Mouse (Mus musculus): ENCODE data around the gene Sprn. TPM values are rescaled to one million over a fixed set of nuclear protein-coding genes. Genes with fewer than 3 reads are reported as not detected.

Sprn gene
- polyA plus RNA-seq (2012; rRNA removed) = 8.6 and 9.2 TPM in 2 replicates

DNA sequence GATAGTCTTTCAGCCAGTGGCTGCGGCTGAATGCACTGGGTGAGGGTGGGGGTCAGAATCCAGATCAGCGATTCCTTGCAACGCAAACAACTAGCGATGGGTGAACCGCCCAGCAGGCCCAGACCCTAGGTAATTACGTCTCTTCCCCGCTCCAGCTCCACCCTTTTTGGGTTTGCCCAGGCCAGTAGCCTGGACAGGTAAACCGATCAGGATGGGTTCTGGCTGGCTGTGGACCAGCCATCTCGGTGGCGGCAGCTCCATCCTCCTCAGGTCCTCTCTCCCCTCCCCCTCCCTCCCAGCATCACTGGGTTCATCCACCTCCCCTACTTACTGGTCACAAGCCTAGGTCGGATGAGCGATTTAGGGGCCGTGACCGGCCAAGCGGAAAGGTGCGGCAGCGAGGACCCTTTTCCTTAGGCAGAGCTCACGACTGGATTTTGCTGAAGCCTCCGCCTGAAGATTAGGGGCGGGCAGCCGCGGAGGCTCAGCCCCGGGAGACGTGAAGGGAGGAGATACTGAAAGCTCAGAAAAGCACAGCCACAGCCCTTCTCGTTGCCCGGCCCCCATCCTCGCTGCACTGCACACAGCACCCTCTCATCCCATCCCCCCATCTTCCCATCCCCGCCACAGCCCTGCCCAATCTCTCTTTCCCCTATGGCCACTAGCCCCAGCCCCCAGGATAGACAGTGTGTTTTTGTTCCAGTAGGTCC, at the start of gene Sprn:
Gene Sprn, minus strand, starts transcription at position 660 of the 710 bp plus-strand sequence.

DNA sequence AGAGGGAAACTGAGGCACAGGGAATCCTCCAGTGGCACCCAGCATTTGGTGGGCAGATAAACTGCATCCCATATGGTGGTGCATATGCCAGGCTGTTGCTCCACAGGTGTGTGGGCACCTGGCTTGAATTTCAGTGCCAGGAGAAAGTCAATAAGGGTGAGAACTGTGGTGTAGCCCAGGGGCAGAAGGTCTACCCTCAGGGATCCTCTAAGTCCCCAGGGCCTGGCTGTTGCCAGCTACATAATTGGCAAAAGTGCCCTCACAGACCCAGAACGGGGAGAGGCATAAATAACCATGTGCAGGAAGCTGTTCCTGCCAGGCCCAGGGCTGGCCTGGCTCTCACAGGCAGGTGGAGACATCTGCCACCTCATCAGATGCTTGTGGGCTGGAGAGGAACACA, 18.3 kb upstream of the Sprn start, which contains the start of gene Olfr523:
Gene Olfr523, plus strand, starts transcription at position 282 of the 400 bp plus-strand sequence.

GRCm38 (mm10) chr7:140164664-140165063, 10.0 kb upstream of the Sprn start, which contains the start of gene Olfr522:
TSS of gene Olfr522 (minus strand) at chr7:140164764.

DNA sequence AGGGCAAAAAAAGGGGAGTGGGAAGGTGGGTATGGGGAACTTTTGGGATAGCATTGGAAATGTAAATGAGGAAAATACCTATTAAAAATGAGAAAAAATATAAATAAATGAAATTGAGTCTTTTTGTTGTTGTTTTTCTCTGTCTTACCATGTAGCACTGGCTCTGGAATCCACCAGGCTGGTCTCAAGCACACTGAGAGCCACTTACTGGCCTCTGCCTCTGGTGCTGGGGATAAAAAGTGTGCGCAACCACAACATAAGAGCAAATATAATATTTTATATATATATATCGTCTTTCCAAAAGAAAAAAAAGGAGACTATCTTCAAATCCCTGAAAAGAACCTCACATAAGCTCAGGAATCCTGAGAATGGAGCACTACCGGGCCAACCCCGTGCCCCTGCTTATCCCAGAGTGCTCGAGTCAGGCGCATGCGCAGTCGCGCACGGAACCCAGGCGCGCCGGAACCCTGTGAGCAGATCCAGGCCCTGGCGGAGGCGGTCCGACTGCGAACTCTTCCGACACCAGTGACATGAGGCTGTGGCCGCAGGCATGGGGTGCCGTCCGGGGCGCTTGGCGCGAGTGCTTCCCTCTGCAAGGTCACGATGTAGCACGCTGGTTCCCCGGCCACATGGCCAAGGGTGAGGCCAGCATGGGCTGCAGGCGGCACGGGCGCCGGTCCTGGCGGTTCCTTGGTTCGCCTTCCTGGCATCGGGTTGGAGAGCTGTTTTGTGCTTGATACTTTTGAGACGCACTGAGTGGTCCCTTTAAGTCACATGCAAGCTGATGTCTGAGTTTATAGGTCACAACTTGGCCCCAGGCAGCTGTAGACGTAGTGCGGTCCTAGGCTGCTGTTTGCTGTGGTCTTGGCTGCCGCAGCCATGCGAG, 17.3 kb downstream of the Sprn start, which contains the start of gene Mtg1:
Gene Mtg1, plus strand, starts transcription at position 430 of the 886 bp plus-strand sequence.

DNA sequence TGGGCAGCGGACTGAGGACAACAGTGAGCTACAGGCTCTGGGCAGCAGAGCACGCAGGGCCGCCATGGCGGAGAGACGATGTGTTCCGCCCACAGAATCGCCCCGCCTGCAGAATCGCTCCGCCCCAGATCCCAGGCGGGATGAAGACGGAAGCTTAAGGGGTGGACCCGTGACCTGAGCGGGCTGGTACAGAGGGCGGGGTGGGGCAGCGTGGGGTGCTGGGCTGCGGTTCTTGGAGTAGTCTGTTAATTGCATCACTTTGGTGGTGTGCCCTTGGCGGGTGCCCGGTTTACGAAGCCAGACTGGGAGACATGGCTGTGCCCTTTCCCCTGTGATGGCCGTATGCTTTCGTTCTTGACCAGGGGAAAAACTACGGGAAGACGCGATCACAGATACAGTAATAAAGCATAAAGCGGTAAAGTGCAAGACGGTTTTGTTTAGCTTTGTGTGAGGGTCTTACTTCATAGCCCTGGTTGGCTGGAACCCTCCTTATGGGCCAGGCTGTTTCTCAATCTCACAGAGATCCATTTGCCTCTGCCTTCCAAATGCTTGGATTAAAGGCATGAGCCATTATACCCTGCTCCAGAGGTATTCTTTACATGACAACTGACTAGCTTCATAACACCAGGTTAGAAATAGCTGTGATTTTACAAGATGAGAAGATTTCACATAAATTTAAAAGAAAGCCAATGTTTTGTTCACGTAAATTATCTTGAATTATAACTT, 38.2 kb downstream of the Sprn start, which contains the start of gene Echs1:
Gene Echs1, minus strand, starts transcription at position 148 of the 726 bp plus-strand sequence.

DNA sequence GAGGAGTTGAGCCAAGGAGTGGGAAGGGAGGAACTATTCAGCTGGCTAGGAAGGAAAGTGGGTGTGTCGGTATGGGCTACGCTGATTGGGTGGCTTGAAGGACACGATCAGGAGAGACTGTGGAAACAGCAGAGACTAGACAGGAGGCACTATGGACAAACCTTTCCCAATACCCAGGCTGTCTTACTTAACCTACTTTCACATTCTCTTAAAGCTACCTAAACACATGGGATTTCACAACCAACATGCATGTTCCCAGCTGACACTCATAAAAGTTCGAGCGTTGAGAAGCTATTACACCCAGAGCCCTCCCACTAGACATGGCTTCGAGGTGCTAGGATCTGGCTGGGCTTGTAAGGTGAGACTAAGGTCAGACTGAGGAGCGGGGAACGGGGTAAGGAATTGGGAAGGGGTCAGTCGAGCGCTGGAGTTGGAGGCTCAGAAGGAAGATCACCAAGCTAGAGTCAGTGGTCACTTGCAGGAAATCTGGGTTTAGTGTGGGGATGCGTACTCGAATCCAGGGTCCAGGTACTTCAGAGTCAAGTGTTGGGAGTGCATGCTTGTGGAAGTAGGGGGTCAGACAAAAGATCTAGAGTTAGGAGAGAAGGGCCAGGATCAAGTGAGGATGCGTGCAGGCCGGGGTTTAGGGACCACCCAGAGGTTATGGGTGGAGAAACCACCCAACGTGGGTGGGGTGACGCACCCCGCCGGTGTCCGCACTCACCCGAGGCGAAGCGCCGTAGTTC, 38.9 kb downstream of the Sprn start, which contains the start of gene Paox:
Gene Paox, plus strand, starts transcription at position 217 of the 746 bp plus-strand sequence.

DNA sequence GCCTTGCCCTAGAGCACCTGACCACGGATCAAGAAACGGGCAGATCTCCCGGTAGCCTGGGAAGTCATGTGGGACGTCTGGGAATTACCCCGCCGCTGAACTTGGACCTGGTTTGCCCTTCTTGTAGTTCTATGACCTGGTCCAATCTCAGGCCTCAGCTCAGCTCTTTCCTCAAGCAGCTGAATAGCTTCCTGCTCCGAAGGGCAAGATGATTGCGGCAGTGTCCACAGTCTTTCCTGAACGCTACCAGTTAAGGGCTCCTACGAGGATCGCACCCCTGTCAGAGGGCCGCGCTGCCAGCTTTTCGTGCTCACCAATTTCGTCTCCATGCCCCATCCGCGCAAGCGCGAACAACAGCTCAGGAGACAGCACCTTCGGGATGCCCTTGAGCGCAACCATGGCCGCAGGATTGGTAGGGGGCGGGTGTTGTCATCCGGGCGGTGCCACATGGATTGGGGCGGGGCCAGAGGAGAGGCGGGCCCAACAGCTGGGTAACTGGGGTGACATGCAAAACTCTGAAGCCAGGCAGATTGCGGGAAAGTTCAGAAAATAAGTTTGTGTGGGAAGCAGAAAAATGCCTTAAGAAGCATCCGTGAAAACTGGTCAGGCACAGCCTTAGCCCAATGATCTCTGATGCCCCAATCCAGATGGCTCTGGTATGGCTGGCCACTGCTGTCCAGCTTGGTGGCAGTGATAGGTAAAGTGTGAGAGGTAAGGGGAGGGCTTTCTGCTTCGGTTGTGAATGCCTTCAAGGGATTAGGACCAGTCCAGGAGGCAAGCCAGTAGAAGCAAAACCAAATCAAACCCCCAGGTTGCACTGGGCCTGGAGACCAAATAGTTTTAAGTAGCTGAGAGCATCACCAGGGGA, 52.5 kb downstream of the Sprn start, which contains the start of gene Fuom:
Gene Fuom, minus strand, starts transcription at position 449 of the 868 bp plus-strand sequence.

Other genes with a start within 250 kb of the Sprn start
- 0.08 TPM in 1 of 2 replicates, not detected in the other for gene Utf1, start 211.1 kb downstream of the Sprn start, polyA plus RNA-seq (2012; rRNA removed)
- gene 6430531B16Rik, start 176.1 kb downstream of the Sprn start, polyA plus RNA-seq (2012; rRNA removed) = 0.63 and 0.80 TPM in 2 replicates
- 10.7 and 11.6 TPM in 2 replicates for gene Adam8, start 162.3 kb downstream of the Sprn start, polyA plus RNA-seq (2012; rRNA removed)
- gene Zfp511, start 118.5 kb downstream of the Sprn start, polyA plus RNA-seq (2012; rRNA removed) = 80.8 and 92.4 TPM in 2 replicates
- gene Tubgcp2, start 118.2 kb downstream of the Sprn start, polyA plus RNA-seq (2012; rRNA removed) = 68.6 and 73.6 TPM in 2 replicates
- 1.9 and 3.0 TPM in 2 replicates for gene Msx3, start 105.8 kb downstream of the Sprn start, polyA plus RNA-seq (2012; rRNA removed)
- gene Caly, start 72.3 kb downstream of the Sprn start, polyA plus RNA-seq (2012; rRNA removed) = 107 and 113 TPM in 2 replicates
- 0.20 and 0.40 TPM in 2 replicates for gene Prap1, start 61.5 kb downstream of the Sprn start, polyA plus RNA-seq (2012; rRNA removed)
- gene Fuom, start 52.4 kb downstream of the Sprn start, polyA plus RNA-seq (2012; rRNA removed) = 22.9 and 26.7 TPM in 2 replicates
- gene Paox, start 39.1 kb downstream of the Sprn start, polyA plus RNA-seq (2012; rRNA removed) = 5.2 and 6.3 TPM in 2 replicates
- gene Echs1, start 38.4 kb downstream of the Sprn start, polyA plus RNA-seq (2012; rRNA removed) = 86.8 and 98.6 TPM in 2 replicates
- 40.2 and 41.2 TPM in 2 replicates for gene Mtg1, start 17.3 kb downstream of the Sprn start, polyA plus RNA-seq (2012; rRNA removed)
- gene Olfr522, start 9.9 kb upstream of the Sprn start, polyA plus RNA-seq (2012; rRNA removed) = not detected in 2 replicates
- not detected in 2 replicates for gene Olfr523, start 18.3 kb upstream of the Sprn start, polyA plus RNA-seq (2012; rRNA removed)
- gene Olfr524, start 51.1 kb upstream of the Sprn start, polyA plus RNA-seq (2012; rRNA removed) = not detected in 2 replicates
- 0.18 TPM in 1 of 2 replicates, not detected in the other for gene Cd163l1, start 63.4 kb upstream of the Sprn start, polyA plus RNA-seq (2012; rRNA removed)
- gene 5830411N06Rik, start 92.4 kb upstream of the Sprn start, polyA plus RNA-seq (2012; rRNA removed) = not detected in 2 replicates
- gene Olfr525, start 166.0 kb upstream of the Sprn start, polyA plus RNA-seq (2012; rRNA removed) = not detected in 2 replicates
- not detected in 2 replicates for gene Olfr527, start 179.1 kb upstream of the Sprn start, polyA plus RNA-seq (2012; rRNA removed)
- not detected in 2 replicates for gene Olfr60, start 206.8 kb upstream of the Sprn start, polyA plus RNA-seq (2012; rRNA removed)
- not detected in 2 replicates for gene Olfr530, start 221.5 kb upstream of the Sprn start, polyA plus RNA-seq (2012; rRNA removed)
- gene Olfr531, start 248.0 kb upstream of the Sprn start, polyA plus RNA-seq (2012; rRNA removed) = not detected in 2 replicates